Mouse (Mus musculus): ENCODE data around the gene Usp53. TPM values are rescaled to one million over a fixed set of nuclear protein-coding genes. Genes with fewer than 3 reads are reported as not detected.
"Not testable (repeated sequence)": the region's sequence is repeated elsewhere in the genome, so short reads cannot be mapped to it uniquely, and the experiment has no call there.

The Usp53 gene
- polyA plus RNA-seq, 1 experiment = 5.9 TPM

GRCm38 (mm10) chr3:122950129-122950528, 34.2 kb downstream of the Usp53 start:
- no peak for DNase-seq (ENCODE audit: low spot score)

DNA sequence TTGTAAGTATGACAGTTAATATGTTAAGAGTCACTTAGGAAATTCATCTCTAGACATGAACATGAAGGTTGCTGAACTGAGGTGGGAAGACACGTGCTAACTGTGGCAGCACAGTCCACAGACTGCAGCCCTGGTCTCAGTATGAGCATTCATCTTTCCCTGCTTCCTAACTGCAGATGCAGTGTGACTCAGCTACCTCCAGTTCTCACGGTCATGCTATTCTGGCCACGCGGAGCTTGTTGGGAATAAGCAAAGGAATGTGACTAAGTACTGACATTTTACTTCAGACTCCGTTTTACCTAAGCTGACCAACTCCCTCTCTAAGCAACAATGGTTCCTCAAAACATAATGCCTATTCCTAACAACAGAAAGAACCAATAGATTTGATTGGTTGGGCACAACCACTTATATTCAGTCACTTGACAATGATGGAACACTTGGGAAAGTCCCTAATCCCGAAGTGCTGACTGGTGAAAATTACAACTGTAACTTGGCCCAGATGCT, 40.9 kb downstream of the Usp53 start:
- DNase-seq (ENCODE audit: low spot score) = no peak

GRCm38 (mm10) chr3:122939215-122939614, 45.1 kb downstream of the Usp53 start:
- DNase-seq (ENCODE audit: low spot score) = no peak

DNA sequence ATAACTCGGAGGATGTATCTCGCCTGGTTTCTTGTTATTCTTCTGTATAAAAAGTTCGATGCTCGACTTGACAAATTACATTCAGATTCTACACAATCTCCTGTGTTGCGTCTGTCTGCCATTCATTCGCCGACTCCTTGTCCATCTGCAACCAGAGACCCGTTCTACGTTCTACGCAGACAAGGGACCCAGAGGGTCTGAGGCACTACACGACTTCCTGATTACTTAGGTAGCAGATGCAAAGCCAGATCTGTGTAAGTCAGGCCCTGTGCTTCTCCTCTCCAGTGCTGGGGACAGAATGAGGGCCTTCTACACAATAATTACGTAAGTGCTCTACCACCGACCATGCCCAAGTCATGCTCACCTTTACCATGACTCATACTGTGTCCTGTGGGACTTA, 47.1 kb downstream of the Usp53 start:
- DNase-seq (ENCODE audit: low spot score) = not testable (repeated sequence)

DNA sequence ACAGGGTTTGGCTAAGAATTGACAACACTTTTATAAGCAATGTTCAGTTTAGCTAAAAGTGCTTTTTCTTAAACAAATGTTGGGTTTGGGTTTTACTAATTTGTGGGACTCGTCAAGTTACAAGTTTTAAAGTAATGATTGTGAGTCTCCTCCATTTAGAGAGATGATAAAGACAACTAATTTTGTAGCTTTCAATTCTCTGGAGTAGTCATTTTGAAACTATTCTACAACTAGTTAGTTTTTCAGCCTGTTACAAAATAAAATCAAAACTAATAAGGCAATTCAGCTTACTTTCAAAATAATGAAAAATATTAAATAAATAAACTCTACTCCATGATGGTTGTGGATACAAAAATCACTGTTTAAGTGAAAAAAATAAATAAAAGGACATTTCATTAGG, 51.8 kb downstream of the Usp53 start:
- no peak for DNase-seq (ENCODE audit: low spot score)

DNA sequence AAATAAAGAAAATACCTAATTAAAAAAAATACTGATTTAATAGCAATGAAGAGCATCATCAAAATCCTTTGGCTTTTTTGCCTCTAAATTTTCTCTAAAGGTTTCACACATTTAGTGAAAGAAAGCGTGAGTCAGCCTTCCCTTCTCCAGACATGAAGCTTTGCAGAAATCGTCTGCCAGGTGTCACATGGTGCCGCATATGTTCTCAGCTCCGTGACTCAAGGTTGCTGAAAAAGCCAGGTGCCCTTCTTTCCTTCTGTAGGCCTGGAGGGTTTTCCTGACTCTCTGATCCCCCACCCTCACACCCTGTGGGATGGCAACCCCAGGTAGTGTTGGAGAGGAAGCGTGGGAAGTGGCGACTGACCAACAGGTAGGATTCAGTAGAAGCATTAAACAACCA, 54.6 kb downstream of the Usp53 start:
- DNase-seq (ENCODE audit: low spot score) = no peak

DNA sequence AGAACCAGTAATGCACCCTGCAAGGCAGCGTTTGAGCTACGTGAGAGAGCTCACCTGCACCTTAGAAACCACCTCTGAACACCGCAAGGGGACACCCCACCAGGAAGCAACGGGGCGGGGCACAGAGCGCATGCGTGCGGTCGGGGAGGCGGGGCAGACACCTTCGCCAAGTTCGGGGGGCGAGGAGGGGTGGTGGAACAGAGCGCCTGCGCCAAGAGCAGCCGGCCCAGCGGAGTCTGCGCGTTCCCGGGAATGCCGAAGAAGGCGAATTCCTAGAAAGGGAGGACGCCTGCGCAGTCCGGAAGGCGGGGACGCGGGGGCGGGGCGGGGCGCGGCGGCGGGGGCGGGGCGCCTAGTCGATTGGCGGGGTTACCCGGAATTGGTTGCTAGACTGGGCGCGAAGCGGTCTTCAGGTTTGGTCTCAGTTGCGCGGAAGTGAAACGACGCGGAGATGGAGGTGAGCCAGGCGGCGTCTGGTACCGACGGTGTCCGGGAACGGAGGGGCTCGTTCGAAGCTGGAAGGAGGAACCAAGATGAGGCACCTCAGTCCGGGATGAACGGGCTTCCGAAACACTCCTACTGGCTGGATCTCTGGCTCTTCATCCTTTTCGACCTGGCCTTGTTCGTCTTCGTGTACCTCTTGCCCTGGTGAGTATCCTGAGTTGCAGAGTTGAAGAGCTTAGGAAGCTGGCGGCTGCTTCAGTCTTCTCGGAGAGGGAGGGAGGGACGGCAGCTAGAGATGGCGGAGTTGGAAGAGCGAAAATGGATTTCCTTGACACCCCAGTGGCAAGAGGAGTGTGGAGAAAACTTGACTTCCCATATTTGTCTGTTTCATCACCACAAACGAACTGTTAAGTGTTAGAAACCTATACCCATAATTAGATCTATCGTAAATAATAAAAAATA, 60.0 kb downstream of the Usp53 start, which contains the start of gene 1810037I17Rik:
Gene 1810037I17Rik (plus strand): TSS at position 195 of the 906 bp plus-strand sequence.
- peak; percentile 98 for DNase-seq (ENCODE audit: low spot score)

- no peak for DNase-seq (ENCODE audit: low spot score)
Observed at GRCm38 (mm10) chr3:122923147-122923546, 61.2 kb downstream of the Usp53 start.

GRCm38 (mm10) chr3:122921676-122922527, 62.4 kb downstream of the Usp53 start:
- no peak for DNase-seq (ENCODE audit: low spot score)

DNA sequence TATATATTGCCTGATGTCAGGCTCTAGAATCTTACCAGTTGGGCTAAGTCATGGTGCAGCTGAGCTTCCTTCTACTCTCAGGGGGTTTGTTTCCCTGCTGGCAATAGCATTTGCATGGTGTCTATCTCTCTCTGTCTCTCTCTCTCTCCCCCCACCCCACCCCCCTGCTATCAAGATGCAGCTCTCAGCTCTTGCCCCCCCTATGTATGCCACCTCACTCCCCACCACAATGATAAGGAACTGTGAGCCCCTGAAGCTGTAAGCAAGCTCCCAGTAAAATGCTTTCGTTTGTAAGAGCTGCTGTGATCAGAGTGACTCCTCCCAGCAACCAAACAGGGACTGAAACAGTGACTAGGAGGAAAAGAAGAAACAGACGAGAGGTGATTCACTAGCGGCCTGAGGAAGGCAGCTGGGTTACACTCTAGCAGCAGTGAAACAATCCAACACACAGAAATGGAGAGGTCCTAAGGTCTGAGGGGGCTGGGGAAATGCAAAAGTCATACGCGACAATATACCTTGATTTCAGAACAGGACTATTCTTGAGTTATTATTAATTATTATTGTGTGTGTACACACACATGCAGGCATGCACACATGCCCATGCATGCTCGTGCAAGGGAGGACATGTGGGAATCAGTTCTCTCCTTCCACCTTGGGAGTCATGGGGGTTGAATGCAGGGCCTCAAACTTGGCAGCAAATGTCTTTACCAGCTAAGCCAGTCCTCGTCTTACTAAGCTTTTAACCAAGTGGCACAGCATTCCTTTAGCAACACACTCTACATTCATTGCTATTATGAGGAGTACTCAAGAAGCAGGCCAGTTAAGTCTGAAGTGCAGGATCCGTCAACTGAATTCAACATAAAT, 63.5 kb downstream of the Usp53 start:
- DNase-seq (ENCODE audit: low spot score) = peak; percentile 52

DNA sequence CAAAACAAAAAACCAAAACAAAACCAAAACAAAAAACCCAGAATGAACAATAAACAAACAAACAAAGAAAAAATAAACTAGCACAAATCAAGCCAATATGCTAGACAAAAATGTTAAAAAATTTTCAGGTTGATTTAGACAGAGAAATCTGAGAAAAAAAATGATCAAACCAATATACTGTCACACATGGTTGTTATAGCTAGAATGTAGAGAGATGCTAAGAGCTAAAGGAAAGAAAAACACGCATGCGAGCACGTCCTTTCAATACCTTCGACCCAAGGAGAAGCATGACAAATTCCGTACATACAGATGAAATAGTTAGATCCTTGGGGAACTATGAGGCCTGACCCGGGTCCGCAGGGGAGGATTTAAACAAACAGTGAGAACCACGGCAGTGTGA, 65.0 kb downstream of the Usp53 start, which contains the start of gene Gm10959:
Gene Gm10959 (minus strand): TSS at position 101 of the 400 bp plus-strand sequence.
- no peak for DNase-seq (ENCODE audit: low spot score)

- no peak for DNase-seq (ENCODE audit: low spot score)
Observed at GRCm38 (mm10) chr3:122918672-122919071, 65.6 kb downstream of the Usp53 start.

- DNase-seq (ENCODE audit: low spot score) = no peak
Observed at GRCm38 (mm10) chr3:122916191-122916680, 68.1 kb downstream of the Usp53 start.

- no peak for DNase-seq (ENCODE audit: low spot score)
Observed at GRCm38 (mm10) chr3:122915493-122915892, 68.8 kb downstream of the Usp53 start.

GRCm38 (mm10) chr3:122907841-122908240, 76.5 kb downstream of the Usp53 start:
- DNase-seq (ENCODE audit: low spot score) = no peak

DNA sequence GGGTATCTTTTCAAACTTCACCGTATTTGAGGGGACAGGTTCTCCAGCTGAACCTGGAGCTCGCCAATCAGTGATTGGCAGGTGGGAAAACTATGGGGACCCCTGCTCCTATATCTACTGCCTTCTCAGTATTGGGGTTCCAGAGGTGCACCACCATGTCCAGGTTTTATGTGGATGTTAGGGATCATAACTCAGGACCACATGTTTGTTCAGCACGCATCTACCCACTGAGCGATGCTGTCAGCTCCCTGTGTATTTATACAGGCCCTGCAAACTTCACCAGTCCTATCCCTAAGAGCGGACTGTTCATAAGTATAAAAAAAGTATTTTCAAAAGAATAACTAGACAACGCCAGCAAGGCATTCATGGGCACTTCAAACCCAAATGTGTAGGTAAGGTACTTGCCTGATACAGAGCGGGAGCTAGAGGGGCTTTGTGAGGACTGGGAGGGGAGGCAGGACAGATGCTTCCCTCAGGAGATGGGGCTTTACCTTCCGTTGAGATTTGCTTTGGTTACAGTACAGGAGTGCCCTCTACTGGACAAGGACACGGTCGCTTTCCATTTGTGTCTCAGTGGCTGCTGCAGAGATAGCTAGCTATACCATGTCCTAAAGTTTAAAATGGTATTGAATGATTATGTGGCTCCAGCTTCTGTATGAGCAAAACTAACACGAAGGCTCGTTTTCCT, 80.4 kb downstream of the Usp53 start:
- no peak for DNase-seq (ENCODE audit: low spot score)

- DNase-seq (ENCODE audit: low spot score) = no peak
Observed at GRCm38 (mm10) chr3:122898254-122898653, 86.1 kb downstream of the Usp53 start.

DNA sequence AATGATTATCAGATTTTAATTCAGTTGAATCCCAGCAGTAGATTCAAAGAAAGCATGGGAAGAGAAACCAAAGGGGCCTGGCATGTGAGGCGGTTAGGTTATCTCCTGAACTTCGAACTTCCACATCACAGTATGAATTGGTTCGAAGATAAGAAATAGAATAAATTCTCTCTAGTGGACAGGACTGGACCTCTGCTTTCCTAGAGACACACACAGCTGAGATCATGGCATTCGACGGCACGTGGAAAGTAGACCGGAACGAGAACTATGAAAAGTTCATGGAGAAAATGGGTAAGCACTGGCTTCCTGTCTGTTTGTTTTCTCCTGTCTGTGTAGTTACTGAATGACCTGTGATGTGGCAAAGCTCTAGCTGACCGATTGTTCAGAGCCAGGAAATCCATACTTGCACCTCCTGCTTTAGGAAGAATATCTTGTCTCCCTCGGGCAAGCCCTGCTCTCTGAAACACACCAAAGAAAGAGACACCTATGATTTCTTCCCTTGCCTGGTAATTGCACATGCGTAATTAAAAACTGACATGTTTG, 89.0 kb downstream of the Usp53 start:
- no peak for DNase-seq (ENCODE audit: low spot score)

DNA sequence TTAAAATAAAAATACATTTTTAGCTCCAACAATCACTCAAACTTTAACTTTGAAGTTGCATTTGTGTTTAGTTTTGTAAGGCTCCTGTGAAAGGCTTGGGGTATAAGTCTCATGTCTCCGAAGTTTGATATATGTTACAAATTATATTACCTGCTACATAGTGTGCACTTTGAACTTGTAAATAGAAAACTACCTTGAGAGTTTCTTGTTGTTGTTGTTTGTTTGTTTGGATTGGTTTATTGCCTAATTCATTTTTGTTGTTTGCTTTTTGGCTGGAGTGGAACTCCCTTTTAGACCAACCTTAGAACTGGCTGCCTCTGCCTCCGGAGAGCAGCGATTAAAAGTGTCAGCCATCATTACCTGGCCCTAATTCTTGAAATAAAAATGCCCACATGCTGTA, 89.5 kb downstream of the Usp53 start, which contains the start of gene Fabp2:
Gene Fabp2 (plus strand): TSS at position 301 of the 400 bp plus-strand sequence.
- DNase-seq (ENCODE audit: low spot score) = no peak

- no peak for DNase-seq (ENCODE audit: low spot score)
Observed at GRCm38 (mm10) chr3:122888371-122888819, 95.9 kb downstream of the Usp53 start.

Data from urinary bladder, adult 2 months (tissue).